Mouse (Mus musculus) heart, postnatal 0 days (tissue): ENCODE measurements around the gene Lgals1. TPM values are rescaled to one million over a fixed set of nuclear protein-coding genes. Genes with fewer than 3 reads are reported as not detected.
A peak's percentile ranks its signal among the peaks of the same experiment; 100 is the strongest.
"Not testable (repeated sequence)": the region's sequence is repeated elsewhere in the genome, so short reads cannot be mapped to it uniquely, and the experiment has no call there.

ENCODE experiments used
- ATAC-seq: fragments of 200-750 bp; cut with Nextera tagmentation; 2 replicates; pipeline ENCODE4 v1.8.0; 2017; ENCODE audit warnings: low read depth, moderate number of reproducible peaks, moderate library complexity; ENCODE audit not compliant: insufficient read depth
- DNase-seq: peaks from one replicate; pipeline ENCODE4 v3.0.0-alpha.2; 2016; ENCODE audit warnings: low spot score
- H3K27ac ChIP-seq: fragments of 300-500 bp; sonication (generic); 2 replicates; pipeline ENCODE4 v1.5.1; 2014; ENCODE audit warnings: low read depth, mild to moderate bottlenecking
- H3K27me3 ChIP-seq: fragments of 300-500 bp; sonication (generic); 2 replicates; pipeline ENCODE4 v1.6.1; 2014; ENCODE audit warnings: low read length, mixed read lengths; ENCODE audit not compliant: control insufficient read depth, insufficient read depth
- H3K36me3 ChIP-seq: fragments of 300-500 bp; sonication (generic); replicated peaks from 2 replicates; pipeline ENCODE4 v1.6.1; 2014; ENCODE audit warnings: low read length, mixed read lengths; ENCODE audit not compliant: control insufficient read depth, insufficient read depth
- H3K4me1 ChIP-seq: fragments of 300-500 bp; sonication (generic); 2 replicates; pipeline ENCODE4 v1.6.1; 2014; ENCODE audit warnings: antibody characterized with exemption; ENCODE audit not compliant: control insufficient read depth, insufficient read depth
- H3K4me2 ChIP-seq: fragments of 300-500 bp; sonication (generic); 2 replicates; pipeline ENCODE4 v1.6.1; 2014; ENCODE audit warnings: low read depth, mild to moderate bottlenecking, low read length, moderate library complexity
- H3K4me3 ChIP-seq: fragments of 300-500 bp; sonication (generic); 2 replicates; pipeline ENCODE4 v1.5.1; 2014; ENCODE audit warnings: low read depth, low read length
- H3K9ac ChIP-seq: fragments of 300-500 bp; sonication (generic); replicated peaks from 2 replicates; pipeline ENCODE4 v1.6.1; 2014; ENCODE audit warnings: low read depth, low read length, mixed read lengths
- H3K9me3 ChIP-seq: fragments of 300-500 bp; sonication (generic); replicated peaks from 2 replicates; pipeline ENCODE4 v1.6.1; 2016; ENCODE audit warnings: low read length; ENCODE audit not compliant: control insufficient read depth
- CTCF ChIP-seq: IDR thresholded peaks from 2 replicates; pipeline ENCODE4 v1.5.1; 2016; ENCODE audit warnings: antibody characterized with exemption, control low read depth, low read depth
- EP300 ChIP-seq: IDR thresholded peaks from 2 replicates; pipeline ENCODE4 v1.6.1; 2016; ENCODE audit warnings: antibody characterized with exemption, low read depth
- WGBS: fragments of 180-500 bp; shearing (Covaris S2); extraction: QIAGEN DNeasy Blood & Tissue Kit; methylation state at CpG from one replicate; pipeline ENCODE4 v1.1.7; 2014; 5-methylcytosine and 5-hydroxymethylcytosine counted together
- polyA plus RNA-seq: library from polyadenylated mRNA; unstranded; fragments of >200 nt; fragmentation: Nextera tagmentation; extraction: Ambion mirVana; gene quantifications from 2 replicates; pipeline ENCODE4 v1.2.1, GENCODE M21; 2015
- total RNA-seq: library from RNA; depleted of rRNA; stranded (reverse); fragments of >200 nt; gene quantifications from 2 replicates; pipeline ENCODE4 v1.2.3, GENCODE M21; 2014; ENCODE audit warnings: low replicate concordance; rRNA removed

Gene Lgals1
- total RNA-seq (460 and 709 TPM in 2 replicates), polyA plus RNA-seq (800 and 870 TPM in 2 replicates)

DNA sequence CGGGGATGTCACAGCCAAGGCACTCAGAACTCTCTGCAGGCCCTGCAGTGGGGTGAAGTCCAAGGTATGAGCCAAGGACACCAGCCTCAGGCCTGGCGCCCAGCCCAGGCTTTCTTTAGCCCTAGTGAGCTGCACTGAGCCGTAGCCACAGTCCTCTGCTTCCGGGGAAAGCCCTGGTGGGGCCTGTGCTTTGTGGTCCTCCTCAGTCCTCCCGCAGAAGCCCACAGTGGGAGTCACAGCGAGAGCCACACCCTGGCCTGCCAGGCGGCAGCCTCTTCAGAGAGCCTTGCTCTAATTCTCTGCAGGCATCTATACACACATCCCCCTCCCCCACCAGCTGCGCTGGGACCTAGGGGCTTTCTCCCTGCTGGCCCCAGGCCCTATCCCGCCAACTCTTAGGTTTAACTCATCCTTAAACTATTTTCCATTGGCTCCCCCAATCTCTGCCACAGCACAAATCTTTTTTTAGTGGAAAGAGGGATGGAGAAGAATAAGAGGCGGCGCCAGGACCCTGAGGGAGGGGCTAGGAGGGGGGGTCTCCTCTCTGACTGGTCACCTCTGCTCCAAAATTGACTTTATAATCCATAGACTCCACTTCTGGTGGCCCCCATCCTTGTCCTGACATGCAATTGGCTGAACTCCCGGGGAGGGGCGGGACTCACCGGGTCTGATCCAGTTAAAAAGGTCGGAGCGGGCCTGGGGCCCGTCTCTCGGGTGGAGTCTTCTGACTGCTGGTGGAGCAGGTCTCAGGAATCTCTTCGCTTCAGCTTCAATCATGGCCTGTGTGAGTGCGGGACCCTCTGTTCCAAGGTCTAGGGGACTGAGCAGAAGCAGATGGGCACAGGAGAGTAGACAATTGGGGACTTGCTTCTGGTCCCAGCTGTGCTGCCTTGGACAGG is at the start of gene Lgals1:
Gene Lgals1 (plus strand): TSS at position 705 of the 899 bp plus-strand sequence.
- Histone ChIP-seq H3K27ac (peak within 1 kb of the TSS; percentile 91), H3K9me3 (no peaks in the 10 kb centered on the region), H3K27me3 (no peaks in the 10 kb centered on the region), H3K36me3 (peaks cover 5% of the 10 kb centered on the region; the same call in 1 of the 2 replicates), H3K4me2 (peak within 1 kb of the TSS; percentile 76), H3K4me1 (peaks cover 26% of the 10 kb centered on the region), H3K9ac (peak within 1 kb of the TSS; percentile 44), H3K4me3 (peak within 1 kb of the TSS; percentile 45)
- no peak; the same call in 1 of the 2 replicates for TF ChIP-seq EP300
- no peak for TF ChIP-seq CTCF
- DNase-seq (peak; percentile 87), ATAC-seq (peak; percentile 87)
- WGBS: 3% methylated on average over 20 of the region's 20 CpGs

DNA sequence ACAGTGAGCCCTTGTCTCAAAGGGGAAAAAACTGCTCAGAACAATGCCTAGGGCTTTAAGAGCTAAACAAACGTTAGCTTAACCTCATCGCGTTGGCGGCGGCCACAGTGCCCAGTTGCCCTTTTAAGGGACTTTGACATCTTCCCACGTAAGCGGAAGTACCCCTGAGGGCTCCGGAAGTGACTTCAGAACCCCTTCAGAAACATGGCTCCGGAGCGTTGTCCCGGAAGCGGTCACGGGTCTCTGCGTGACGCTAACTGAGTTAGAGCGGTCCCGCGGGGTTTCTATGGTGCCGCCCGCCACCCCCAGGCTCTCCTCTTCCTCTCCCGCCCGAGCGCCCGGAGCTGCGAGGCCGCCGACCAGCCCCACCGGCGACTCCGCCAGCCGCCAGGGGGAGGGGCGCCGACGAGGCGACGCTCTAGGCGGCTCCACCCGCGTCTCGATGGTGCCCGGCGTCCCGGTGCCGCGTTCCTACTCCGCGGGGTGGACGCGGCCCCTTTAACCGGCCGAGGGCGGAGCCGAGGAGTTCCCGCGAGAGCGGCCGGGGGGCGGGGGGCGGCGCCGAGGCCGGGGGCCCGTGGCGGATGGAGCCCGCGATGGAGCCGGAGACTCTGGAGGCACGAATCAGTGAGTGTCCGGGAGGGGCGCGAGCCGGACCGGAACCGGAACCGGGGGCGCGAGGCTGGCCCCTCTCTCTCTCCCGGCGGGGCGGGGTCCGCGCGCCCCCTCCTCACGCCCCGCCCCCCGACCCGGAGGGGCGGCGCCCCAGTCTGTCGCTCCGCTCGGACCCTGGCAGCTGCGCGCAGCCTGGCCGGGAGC is 49.3 kb upstream of the Lgals1 start, which contains the start of gene Gga1:
Gene Gga1 (plus strand): TSS at position 200 of the 819 bp plus-strand sequence.
- peak within 1 kb of the TSS; percentile 97 for H3K9ac ChIP-seq
- peaks cover 22% of the 10 kb centered on the region for H3K36me3 ChIP-seq
- peak within 1 kb of the TSS; percentile 76 for H3K4me2 ChIP-seq
- DNase-seq (peak; percentile 91), ATAC-seq (peak; percentile 90)
- WGBS: under 1% methylated on average over 58 of the region's 95 CpGs
- no peaks in the 10 kb centered on the region for H3K9me3 ChIP-seq
- no peaks in the 10 kb centered on the region for H3K27me3 ChIP-seq
- H3K4me3 ChIP-seq: peak within 1 kb of the TSS; percentile 97
- H3K4me1 ChIP-seq: peaks cover 6% of the 10 kb centered on the region; the same call in 1 of the 2 replicates
- TF ChIP-seq CTCF (no peak), EP300 (peak; percentile 37; the same call in 1 of the 2 replicates)
- H3K27ac ChIP-seq: peak within 1 kb of the TSS; percentile 99

DNA sequence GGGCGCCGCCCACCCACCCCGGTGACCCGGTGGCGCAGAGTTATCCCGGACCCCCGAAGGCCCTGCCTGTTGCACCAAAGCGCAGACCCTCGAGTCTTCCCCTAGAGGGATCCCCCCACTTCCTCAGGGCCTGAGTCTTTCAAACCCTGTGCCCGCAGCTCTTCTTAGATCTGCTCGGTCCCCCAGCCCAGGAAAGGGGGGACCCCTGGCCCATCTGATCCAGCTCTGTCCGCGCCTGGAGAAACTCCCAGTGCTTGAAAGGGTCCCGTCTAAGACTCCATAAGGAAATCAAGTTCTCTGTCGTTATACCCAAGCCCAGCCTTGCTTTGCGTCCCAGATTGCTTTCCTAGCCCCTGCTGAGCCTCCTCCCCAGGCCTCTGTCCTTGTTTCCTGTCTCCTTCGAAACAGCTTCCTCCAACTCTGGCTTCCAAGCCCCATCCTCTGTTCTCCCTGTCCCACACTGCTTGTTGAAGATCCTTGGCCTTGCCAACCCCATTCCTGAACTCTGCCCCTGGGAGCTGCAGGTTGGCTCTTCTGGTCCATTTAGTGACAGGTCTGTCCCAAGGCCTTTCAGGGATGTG is 48.6 kb upstream of the Lgals1 start:
- DNase-seq: peak; percentile 38
- Histone ChIP-seq H3K9ac (peak overlapping the region; percentile 97), H3K4me1 (peaks cover 6% of the 10 kb centered on the region; the same call in 1 of the 2 replicates), H3K27ac (peak overlapping the region; percentile 99), H3K9me3 (no peaks in the 10 kb centered on the region), H3K36me3 (peaks cover 29% of the 10 kb centered on the region), H3K4me2 (peak overlapping the region; percentile 76), H3K4me3 (peak overlapping the region; percentile 97), H3K27me3 (no peaks in the 10 kb centered on the region)
- ATAC-seq: no peak; the same call in 1 of the 2 replicates
- no peak for TF ChIP-seq CTCF
- WGBS: under 1% methylated on average over 17 of the region's 17 CpGs

DNA sequence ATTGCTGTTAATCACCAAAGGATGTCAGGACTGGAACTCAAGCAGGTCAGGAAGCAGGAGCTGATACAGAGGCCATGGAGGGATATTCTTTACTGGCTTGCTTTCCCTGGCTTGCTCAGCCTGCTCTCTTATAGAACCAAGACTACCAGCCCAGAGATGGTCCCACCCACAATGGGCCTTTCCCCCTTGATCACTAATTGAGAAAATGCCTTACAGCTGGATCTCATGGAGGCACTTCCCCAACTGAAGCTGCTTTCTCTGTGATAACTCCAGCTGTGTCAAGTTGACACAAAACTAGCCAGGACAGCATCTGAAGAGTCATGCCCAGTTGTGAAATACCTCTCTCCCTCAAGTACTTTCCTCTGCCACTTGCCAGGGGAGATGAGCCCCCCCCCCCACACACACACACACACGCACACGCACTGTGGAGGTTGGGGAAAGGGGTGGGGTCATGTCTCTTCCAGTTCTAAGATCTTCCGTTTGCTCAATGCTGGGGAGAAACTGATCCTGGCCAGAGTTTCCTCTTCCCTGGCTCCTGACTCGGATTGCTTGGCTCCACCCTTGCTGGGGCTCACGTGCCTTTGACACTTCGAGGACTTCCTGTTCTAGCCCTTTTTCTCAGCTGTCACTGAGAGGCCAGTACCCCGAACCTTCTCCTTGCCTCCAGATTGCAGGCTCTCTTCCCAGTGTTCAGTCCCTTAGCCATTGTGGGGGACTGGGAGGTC is 47.6 kb upstream of the Lgals1 start:
- H3K9me3 ChIP-seq, H3K27ac ChIP-seq, H3K4me3 ChIP-seq, H3K27me3 ChIP-seq, H3K4me1 ChIP-seq, ATAC-seq, H3K9ac ChIP-seq, H3K4me2 ChIP-seq, DNase-seq: not testable (repeated sequence)
- WGBS: 46% methylated on average over 7 of the region's 7 CpGs
- H3K36me3 ChIP-seq: peaks cover 39% of the 10 kb centered on the region

DNA sequence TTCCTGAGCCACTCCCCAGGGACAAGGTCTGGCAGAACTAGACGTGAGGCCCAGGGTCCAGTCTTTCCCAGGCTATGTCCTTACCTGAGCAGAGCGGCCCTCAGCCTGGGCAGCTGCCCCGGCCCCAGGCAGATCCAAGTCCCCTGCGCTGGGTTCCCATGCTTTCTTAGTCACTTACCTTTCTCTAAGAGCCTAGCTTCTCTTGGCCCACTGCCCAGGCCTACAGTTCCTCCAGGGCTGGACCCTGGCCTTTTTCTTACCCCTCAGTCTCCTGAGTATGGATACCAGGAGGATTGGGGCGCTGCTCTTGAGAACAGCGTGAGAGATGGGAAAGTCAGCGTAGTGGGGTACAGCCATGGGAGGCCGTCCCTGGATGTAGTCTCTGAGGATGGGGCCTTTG is 46.1 kb upstream of the Lgals1 start:
- no peak for DNase-seq
- Histone ChIP-seq H3K4me1 (peaks cover 6% of the 10 kb centered on the region; the same call in 1 of the 2 replicates), H3K9me3 (no peaks in the 10 kb centered on the region), H3K4me2 (no peak overlapping the region), H3K36me3 (peaks cover 54% of the 10 kb centered on the region), H3K9ac (no peak overlapping the region), H3K27me3 (no peaks in the 10 kb centered on the region), H3K27ac (no peak overlapping the region), H3K4me3 (no peak overlapping the region)
- WGBS: 86% methylated on average over 8 of the region's 8 CpGs
- TF ChIP-seq CTCF (no peak), EP300 (no peak)
- no peak for ATAC-seq
